Mouse (Mus musculus): ENCODE results near the gene Prrt4. TPM values are rescaled to one million over a fixed set of nuclear protein-coding genes. Genes with fewer than 3 reads are reported as not detected.
A peak's percentile ranks its signal among the peaks of the same experiment; 100 is the strongest.

The Prrt4 gene
- total RNA-seq, 2 experiments from 2014 or later: 2.4 to 2.6 TPM

- DNase-seq (ENCODE audit: low spot score in 2 of 2): no peak
Measured at GRCm38 (mm10) chr6:29150001-29150400, 29.4 kb downstream of the Prrt4 start.

- no peak for DNase-seq (ENCODE audit: low spot score in 2 of 2)
Measured at GRCm38 (mm10) chr6:29147407-29148010, 31.9 kb downstream of the Prrt4 start.

GRCm38 (mm10) chr6:29146641-29147040 is 32.7 kb downstream of the Prrt4 start:
- no peak for DNase-seq (ENCODE audit: low spot score in 2 of 2)

- DNase-seq (ENCODE audit: low spot score in 2 of 2): peak; percentile 50 to 64
Measured at GRCm38 (mm10) chr6:29145456-29146307, 33.7 kb downstream of the Prrt4 start.

GRCm38 (mm10) chr6:29144971-29145370 is 34.4 kb downstream of the Prrt4 start:
- DNase-seq (ENCODE audit: low spot score in 2 of 2): no peak

GRCm38 (mm10) chr6:29143608-29144007 is 35.8 kb downstream of the Prrt4 start:
- peak; percentile 56 to 77 for DNase-seq (ENCODE audit: low spot score in 2 of 2)

GRCm38 (mm10) chr6:29137441-29137840 is 41.9 kb downstream of the Prrt4 start:
- peak in 1 of 2 experiments; percentile 18 for DNase-seq (ENCODE audit: low spot score in 2 of 2)

- no peak for DNase-seq (ENCODE audit: low spot score in 2 of 2)
Measured at GRCm38 (mm10) chr6:29133100-29133499, 46.3 kb downstream of the Prrt4 start.

GRCm38 (mm10) chr6:29126878-29127426 is 52.4 kb downstream of the Prrt4 start:
- peak in 1 of 2 experiments; percentile 33 for DNase-seq (ENCODE audit: low spot score in 2 of 2)

- DNase-seq (ENCODE audit: low spot score in 2 of 2): no peak
Measured at GRCm38 (mm10) chr6:29119990-29120389, 59.4 kb downstream of the Prrt4 start.

Small RNA genes lying within 50 kb of the gene (microRNA-seq; reads per million reads assigned to microRNA genes)
- 0 reads per million in 2 experiments for gene Gm24303

Other genes with a start within 250 kb of the Prrt4 start
- not detected for gene Lep, start 119.4 kb downstream of the Prrt4 start, total RNA-seq (2021)
- 10 to 100 TPM; 43.1 to 43.2 TPM for gene Rbm28, start 14.6 kb downstream of the Prrt4 start, total RNA-seq (2021)
- gene Impdh1, start 36.8 kb upstream of the Prrt4 start, total RNA-seq (2021): 10 to 100 TPM; 36.0 to 42.9 TPM
- gene Hilpda, start 92.9 kb upstream of the Prrt4 start, total RNA-seq (2021): 1 to 10 TPM; 6.0 to 6.9 TPM
- gene Fam71f2, start 100.0 kb upstream of the Prrt4 start, total RNA-seq (2021): under 1 TPM; 0.33 to 0.35 TPM
- not detected for gene Fam71f1, start 139.6 kb upstream of the Prrt4 start, total RNA-seq (2021)
- gene Calu, start 168.5 kb upstream of the Prrt4 start, total RNA-seq (2021): 10 to 100 TPM; 62.7 to 65.0 TPM
- not detected for gene Opn1sw, start 208.9 kb upstream of the Prrt4 start, total RNA-seq (2021)
- 10 to 100 TPM; 62.1 to 75.9 TPM for gene Ccdc136, start 216.7 kb upstream of the Prrt4 start, total RNA-seq (2021)

Measured in layer of hippocampus, adult 18-20 months (tissue).